Mouse (Mus musculus) embryonic stem cell, embryonic (primary cell): ENCODE results near the gene Pitpnm1.

ENCODE experiments used
- CTCF ChIA-PET, 4 experiments: fragments of 300-600 bp in 2 of 4; fragments of 350-600 bp in 2 of 4; sonication (Branson Sonifier 250); formaldehyde crosslinking; loops; one replicate each; lab custom pipeline; 2022; ENCODE audit warnings: inconsistent platforms in 2 of 4; lab: Charles Lee
- POLR2A ChIA-PET, 4 experiments: fragments of 300-600 bp in 2 of 4; fragments of 350-600 bp in 2 of 4; sonication (Branson Sonifier 250); formaldehyde crosslinking; loops; one replicate each; lab custom pipeline; 2022; ENCODE audit warnings: antibody characterized with exemption in 4 of 4, inconsistent platforms in 1 of 4; lab: Charles Lee

The Pitpnm1 gene

DNA sequence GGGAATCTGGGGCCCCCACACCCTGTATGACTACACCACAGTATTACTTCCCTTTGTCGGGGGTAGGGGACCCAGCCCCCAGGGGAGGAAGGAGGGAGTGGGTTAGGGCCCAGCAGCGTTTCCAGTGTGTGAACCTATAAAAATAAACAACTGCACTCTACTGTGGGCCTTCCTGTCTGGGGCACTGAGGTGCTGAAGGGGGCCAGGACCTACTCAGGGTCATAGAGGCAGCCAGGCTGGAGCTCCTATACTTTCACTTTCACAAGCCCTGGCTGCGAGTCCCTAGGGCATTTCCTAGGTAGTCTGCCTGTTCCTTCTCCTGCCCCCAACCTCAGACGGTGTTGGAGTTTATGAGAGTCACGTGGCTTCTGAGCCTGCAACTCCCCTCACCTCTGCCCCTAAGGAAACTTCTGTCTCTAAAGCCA, 14.0 kb downstream of the Pitpnm1 start:
- POLR2A ChIA-PET = interaction anchor here in 2 of 4 experiments (0.9 to 1.8 kb wide), 8 partner anchors 12 to 55 kb away, joined by 3 to 7 read pairs (median 4); partner anchors contain the start of genes Cdk2ap2 (in 2 of the 2), Aip (in 1 of the 2) and Pitpnm1 (in 1 of the 2)
- CTCF ChIA-PET = interaction anchor here in 2 of 4 experiments (0.6 to 2.1 kb wide), 3 partner anchors 15 to 745 kb away, joined by 3 to 7 read pairs (median 3); no protein-coding TSS in a partner anchor

DNA sequence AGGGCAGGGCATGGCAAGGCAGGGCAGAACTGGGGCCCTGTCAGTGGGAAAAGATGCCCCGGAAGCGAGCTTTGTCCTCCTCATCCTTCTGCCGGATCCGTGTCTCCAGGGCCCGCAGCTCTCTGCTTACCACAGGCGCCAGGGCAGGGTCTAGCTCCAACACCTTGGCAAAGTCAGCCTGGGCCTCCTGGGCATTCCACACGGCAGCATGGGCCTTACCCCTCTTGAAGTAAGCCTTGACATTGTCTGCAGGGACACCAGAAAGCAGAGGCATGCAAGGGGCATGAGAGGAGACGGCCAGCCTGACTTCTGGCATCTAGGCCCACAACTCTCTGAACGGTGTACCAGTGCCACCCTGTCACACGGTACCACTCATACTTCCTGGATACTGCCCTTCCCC, 14.8 kb downstream of the Pitpnm1 start:
- ChIA-PET CTCF (interaction anchor here in 1 of 4 experiments (1.3 kb wide), 1 partner anchor 114 kb away, joined by 3 read pairs; no protein-coding TSS in a partner anchor), POLR2A (interaction anchor here in 1 of 4 experiments (0.9 to 1.0 kb wide), 2 partner anchors 16 to 27 kb away, joined by 3 read pairs; no protein-coding TSS in a partner anchor)

DNA sequence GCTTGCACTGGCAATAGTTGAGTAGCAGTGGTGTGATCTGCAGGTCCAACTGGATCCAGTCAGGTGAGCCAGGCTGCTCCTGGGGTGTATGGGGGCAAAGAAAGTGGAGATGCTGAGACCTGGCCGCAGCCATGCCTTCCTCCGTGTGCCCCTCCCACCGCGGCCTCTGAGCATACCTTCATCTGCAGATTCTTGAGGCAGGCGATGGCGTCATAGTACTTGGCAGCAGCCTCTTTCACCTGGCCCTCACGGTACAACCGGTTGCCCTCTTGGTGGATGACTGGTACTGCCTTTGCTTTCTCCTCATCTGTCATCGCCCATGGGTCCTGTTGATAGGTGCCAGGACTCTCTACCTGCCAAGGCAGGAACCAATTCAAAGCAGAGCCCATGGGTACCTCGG, 15.3 kb downstream of the Pitpnm1 start:
- ChIA-PET POLR2A (no interaction called here), CTCF (interaction anchor here in 1 of 4 experiments (1.3 kb wide), 1 partner anchor 113 kb away, joined by 3 read pairs; no protein-coding TSS in a partner anchor)

DNA sequence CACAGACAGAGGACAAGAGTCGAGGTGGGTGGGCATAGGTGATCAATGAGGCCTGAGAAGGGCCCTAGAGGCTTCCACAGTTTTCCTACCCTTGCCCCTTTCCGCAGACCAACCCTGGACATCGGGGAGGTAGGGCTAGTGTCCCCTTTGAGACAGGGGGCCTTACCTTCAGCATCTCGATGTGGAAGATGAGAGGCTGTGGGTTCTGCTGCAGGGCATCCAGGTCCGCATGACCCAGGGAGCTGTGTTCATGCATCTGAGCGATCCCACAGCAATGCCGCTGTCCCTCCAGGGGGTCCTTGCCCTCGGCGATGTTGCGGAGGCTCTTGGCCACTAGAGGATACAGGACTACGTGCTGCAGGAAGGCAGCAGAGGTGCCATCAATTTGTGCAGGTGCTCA, 16.0 kb downstream of the Pitpnm1 start:
- ChIA-PET CTCF (no interaction called here), POLR2A (interaction anchor here in 3 of 4 experiments (0.8 to 1.9 kb wide), 5 partner anchors 14 to 86 kb away, joined by 3 to 6 read pairs (median 4); partner anchors contain the start of genes Cdk2ap2 (in 1 of the 3) and Rad9a (in 1 of the 3))

DNA sequence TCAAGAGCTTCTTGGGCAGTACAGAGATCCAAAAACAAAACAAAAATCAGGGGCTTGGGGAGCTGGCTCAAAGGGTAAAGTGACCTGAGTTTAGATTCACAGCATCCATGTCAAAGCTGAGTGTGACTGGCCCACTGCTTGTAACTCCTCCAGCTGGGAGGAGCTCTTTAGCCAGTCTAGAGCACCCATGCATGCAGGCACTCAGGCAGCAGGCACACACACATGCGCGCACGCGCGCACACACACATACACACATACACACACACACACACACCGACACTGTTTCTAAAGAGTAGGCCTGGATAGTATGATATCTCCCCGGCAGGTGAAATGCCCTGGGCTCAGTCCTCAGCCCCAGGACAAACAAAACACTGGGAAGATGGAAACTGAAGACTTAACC, 17.2 kb downstream of the Pitpnm1 start:
- CTCF ChIA-PET = interaction anchor here in 1 of 4 experiments (0.6 kb wide), 1 partner anchor 626 kb away, joined by 4 read pairs; no protein-coding TSS in a partner anchor
- POLR2A ChIA-PET = interaction anchor here in 3 of 4 experiments (1.1 to 1.9 kb wide), 5 partner anchors 15 to 85 kb away, joined by 3 to 6 read pairs (median 4); partner anchors contain the start of genes Cdk2ap2 (in 1 of the 3) and Rad9a (in 1 of the 3)

DNA sequence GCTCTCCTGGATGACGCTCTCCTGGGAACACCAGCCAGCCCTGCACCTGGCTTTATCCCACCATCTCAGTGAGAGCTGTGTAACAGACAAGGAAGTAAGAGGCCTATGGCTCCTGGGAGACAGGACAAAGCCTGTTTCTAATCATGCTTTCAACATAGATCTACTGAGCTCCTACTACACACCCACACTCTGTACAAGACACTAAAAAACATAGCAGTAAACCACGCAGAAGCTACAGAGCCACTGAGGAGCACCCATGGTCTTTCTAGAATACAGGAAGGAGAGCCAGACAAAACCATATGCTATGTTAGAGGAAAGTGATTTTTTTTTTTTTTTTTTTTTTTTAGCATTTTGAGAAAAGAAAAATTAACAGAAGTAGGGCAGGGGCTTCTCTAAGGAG, 18.6 kb downstream of the Pitpnm1 start:
- ChIA-PET CTCF (interaction anchor here in 2 of 4 experiments (0.8 to 1.0 kb wide), 2 partner anchors 74 to 109 kb away, joined by 3 to 9 read pairs; no protein-coding TSS in a partner anchor), POLR2A (interaction anchor here in 3 of 4 experiments (0.7 to 4.6 kb wide), 6 partner anchors 11 to 83 kb away, joined by 3 to 22 read pairs (median 4); partner anchors contain the start of gene Rad9a (in 1 of the 3))

DNA sequence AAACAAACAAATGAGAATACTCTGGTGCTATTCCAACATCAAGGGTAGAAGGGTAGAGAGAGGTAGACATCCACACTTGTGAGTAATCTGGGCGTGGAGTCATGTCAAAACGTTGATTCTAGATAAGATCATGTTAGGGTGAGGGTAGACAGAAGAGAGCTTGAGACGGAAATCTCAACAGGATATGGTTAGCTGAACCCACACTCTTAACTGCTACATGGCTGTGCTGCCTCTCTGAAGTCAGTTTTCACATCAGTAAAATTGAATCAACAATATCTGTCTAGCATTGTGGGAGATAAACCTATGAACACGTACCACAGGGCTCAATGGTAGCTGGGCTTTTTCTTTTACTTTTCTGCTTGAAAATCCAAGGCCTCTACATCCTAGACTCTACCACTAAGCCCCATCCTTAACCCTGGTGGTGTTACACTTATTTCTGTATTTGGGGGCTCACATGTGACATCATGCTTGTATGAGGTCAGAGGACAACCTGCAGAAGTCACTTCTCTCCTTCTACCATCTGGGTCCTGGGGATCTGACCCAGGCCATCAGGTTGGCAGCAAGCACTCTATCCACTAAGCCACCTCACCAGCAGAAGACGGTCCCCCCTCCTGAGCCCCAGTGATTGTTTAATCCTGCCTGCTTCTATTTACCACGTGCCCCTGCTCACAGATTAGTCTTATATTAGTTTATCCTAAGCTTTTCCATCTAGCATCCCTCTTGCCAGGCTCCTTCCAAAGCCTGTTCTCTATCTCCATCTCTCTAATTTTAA, 20.1 kb downstream of the Pitpnm1 start:
- POLR2A ChIA-PET = interaction anchor here in 3 of 4 experiments (0.9 to 4.6 kb wide), 29 partner anchors 7 to 207 kb away, joined by 3 to 45 read pairs (median 7); partner anchors contain the start of genes Ppp1ca (in 3 of the 3), Cdk2ap2 (in 2 of the 3), Pold4 (in 2 of the 3) and Gstp2 (in 1 of the 3)
- CTCF ChIA-PET = interaction anchor here in 2 of 4 experiments (0.7 to 2.1 kb wide), 4 partner anchors 21 to 163 kb away, joined by 4 to 9 read pairs (median 4); partner anchors contain the start of gene Ankrd13d (in 1 of the 2)

DNA sequence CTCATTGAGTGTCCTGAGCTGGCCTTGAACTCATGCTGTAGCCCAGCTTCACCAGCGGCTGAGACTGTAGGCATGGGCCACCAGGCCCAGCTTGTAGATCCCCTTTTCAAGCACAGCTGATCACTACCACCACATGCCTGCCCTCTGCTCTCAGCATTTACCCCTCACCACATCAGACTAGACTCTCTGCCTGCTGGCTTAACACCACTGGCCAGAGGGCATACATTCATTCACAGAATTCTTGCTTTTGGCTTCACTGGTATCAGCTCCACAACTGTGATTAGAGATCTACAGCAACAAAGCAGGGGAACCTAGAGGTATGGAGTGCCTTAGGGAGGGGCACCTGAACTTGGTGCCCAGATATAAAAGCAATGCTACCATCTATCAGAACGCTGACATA, 20.7 kb downstream of the Pitpnm1 start:
- CTCF ChIA-PET = interaction anchor here in 3 of 4 experiments (0.9 to 2.1 kb wide), 13 partner anchors 21 to 162 kb away, joined by 3 to 10 read pairs (median 4); partner anchors contain the start of genes Ankrd13d (in 1 of the 3), Cdk2ap2 (in 1 of the 3), Gm49405 (in 1 of the 3) and Nudt8 (in 1 of the 3)
- POLR2A ChIA-PET = interaction anchor here (0.5 to 7.3 kb wide), 60 partner anchors 8 to 208 kb away, joined by 3 to 67 read pairs (median 6); partner anchors contain the start of genes Cdk2ap2 (in 3 of the 4), Gstp2 (in 3 of the 4), Ppp1ca (in 3 of the 4) and Gpr152 (in 2 of the 4)

DNA sequence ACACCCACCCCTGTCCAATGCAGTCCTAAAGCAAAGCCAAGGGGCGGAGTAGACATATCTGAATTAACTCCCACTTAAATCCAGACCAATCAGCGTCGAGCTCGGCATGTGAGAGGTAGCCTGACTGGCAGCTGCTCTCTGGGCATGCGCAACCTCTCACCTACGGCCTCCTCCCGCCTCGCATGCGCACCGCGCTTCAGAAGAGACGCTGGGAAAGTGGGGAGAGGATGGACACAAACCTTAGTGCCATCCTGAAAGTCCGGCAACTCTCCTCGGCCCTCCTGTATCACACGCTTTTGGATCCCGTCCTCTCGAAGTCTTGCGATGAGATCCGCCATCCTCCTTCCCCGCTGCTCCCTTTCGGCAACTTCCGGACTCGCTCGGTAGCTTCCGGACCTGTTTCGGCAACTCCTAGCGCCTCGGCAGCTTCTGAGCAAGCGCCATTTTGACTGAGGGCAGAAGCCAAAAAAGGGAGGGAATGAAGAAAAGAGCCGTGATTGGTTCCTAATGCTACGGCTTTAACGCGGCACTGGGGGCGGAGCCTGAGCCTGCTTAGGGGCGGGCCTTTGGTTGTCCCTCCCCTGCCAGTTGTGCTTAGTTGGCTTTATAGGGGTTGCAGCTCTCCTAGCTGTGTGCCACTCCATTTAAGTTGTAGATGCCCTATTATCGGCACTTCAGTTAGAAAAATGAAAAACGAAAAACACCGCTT, 21.5 kb downstream of the Pitpnm1 start:
- CTCF ChIA-PET = interaction anchor here (0.8 to 2.1 kb wide), 18 partner anchors 12 to 161 kb away, joined by 3 to 10 read pairs (median 4); partner anchors contain the start of genes Ppp1ca (in 2 of the 4), Ankrd13d (in 1 of the 4), Cdk2ap2 (in 1 of the 4) and Gm49405 (in 1 of the 4)
- POLR2A ChIA-PET = interaction anchor here (0.5 to 7.3 kb wide), 80 partner anchors 9 to 413 kb away, joined by 3 to 67 read pairs (median 4); partner anchors contain the start of genes Cdk2ap2 (in 3 of the 4), Gstp2 (in 3 of the 4), Ppp1ca (in 3 of the 4) and Gpr152 (in 2 of the 4)

DNA sequence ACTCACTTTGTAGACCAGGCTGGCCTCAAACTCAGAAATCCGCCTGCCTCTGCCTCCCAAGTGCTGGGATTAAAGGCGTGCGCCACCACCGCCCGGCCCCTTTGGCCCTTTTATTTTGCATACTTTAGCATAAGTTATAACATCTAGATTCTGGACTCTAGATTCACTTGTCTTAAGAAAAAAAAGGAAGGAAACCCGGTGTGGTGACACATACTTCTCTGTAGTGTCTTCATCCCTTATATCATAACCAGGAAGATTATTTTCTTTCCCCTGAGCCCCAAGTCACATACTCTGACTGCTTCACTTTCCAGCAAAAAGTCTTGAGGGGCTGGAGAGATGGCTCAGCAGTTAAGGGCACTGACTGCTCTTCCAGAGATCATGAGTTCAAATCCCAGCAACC, 22.1 kb downstream of the Pitpnm1 start:
- ChIA-PET CTCF (interaction anchor here in 3 of 4 experiments (0.8 to 2.1 kb wide), 12 partner anchors 13 to 121 kb away, joined by 3 to 10 read pairs (median 4); partner anchors contain the start of genes Cdk2ap2 (in 1 of the 3), Gm49405 (in 1 of the 3), Nudt8 (in 1 of the 3) and Pitpnm1 (in 1 of the 3)), POLR2A (interaction anchor here in 3 of 4 experiments (0.6 to 7.3 kb wide), 64 partner anchors 9 to 414 kb away, joined by 3 to 67 read pairs (median 5); partner anchors contain the start of genes Ppp1ca (in 3 of the 3), Cdk2ap2 (in 2 of the 3), Gpr152 (in 2 of the 3) and Gstp2 (in 2 of the 3))

DNA sequence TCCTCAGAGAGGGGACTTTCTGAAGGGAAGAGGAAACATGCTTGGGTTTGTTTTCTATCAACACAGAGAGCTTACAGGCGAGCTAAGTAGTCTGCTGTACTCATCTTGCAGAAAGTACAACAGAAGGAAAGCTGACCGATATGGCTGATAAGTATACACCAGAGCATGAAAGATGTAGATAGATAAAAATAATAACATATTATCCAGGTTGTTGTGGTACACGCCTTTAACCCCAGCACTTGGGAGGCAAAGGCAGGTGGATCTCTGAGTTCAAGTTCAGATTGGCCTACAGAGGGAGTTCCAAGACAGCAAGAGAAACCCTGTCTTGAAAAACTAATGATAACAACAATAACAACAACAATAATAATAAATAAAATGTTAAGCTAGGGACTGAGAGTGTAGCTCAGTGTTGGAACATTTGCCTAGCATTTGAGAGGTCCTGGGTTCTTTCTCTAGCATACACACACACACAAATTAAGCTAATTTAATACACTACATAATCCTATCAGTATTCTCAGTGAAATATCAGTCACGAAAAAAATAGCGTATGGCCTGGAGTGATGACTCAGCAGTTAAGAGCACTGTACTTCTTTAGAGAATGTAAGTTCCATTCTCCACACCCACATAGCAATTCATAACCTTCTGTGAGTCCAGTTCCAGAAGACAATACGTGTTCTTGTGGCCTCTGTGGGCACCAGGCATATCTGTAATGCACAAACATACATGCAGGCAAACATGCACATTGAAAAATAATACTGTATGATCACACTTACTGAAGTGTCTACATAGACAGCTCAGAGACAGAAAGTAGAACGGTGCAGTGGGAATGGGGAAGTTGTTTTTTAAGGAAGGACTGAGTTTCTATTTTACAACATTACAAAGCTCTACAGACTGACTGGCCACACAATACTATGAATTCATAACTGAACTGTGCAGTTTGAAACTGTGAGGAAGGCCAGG, 22.9 kb downstream of the Pitpnm1 start:
- CTCF ChIA-PET = interaction anchor here in 3 of 4 experiments (1.0 to 2.0 kb wide), 4 partner anchors 69 to 122 kb away, joined by 3 to 10 read pairs (median 4); partner anchors contain the start of genes Gm49405 (in 1 of the 3), Nudt8 (in 1 of the 3) and Ppp1ca (in 1 of the 3)
- POLR2A ChIA-PET = interaction anchor here in 3 of 4 experiments (1.0 to 7.3 kb wide), 18 partner anchors 10 to 125 kb away, joined by 3 to 67 read pairs (median 8); partner anchors contain the start of genes Cdk2ap2 (in 2 of the 3), Gpr152 (in 1 of the 3), Gstp2 (in 1 of the 3) and Ndufv1 (in 1 of the 3)

DNA sequence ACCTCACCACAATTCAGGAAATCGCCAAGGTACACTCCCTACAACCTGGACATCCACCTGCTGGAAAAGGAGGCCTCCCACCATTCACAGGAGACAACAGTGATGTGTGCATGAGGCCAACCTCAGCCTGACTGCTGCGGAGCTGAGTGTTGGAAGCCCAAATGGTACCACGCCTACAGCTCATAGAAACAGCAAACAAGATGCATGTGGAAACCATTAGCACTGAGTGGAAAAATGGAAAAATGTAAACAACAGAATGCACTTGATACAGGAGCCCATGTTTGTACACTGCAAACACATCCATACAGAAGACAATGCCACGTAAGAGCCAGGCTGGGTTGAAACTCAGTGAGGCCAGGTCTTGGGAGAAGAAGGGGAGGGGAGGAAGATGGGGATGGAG, 24.6 kb downstream of the Pitpnm1 start:
- CTCF ChIA-PET = interaction anchor here (0.6 to 3.3 kb wide), 17 partner anchors 13 to 848 kb away, joined by 3 to 29 read pairs (median 5); partner anchors contain the start of genes Gpr152 (in 2 of the 4), Cdk2ap2 (in 1 of the 4) and Pitpnm1 (in 1 of the 4)
- POLR2A ChIA-PET = interaction anchor here in 3 of 4 experiments (0.6 to 7.3 kb wide), 33 partner anchors 13 to 208 kb away, joined by 3 to 67 read pairs (median 5); partner anchors contain the start of genes Ppp1ca (in 3 of the 3), Cdk2ap2 (in 2 of the 3), Gstp2 (in 2 of the 3) and Ndufv1 (in 2 of the 3)

DNA sequence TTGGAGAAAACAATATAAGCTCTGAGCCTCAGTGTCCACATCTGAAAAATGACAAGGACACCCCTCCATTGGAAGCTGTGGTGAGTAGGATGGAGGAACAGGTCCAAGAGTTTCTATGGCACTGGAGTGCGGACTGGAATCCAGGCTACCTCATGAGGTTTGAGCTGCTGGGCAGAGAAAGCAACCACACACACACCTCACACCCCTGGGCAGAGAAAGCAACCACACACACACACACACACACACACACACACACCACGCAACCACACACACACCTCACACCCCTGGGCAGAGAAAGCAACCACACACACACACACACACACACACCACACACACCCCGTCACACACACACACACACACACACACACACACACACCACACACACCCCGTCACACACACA, 25.5 kb downstream of the Pitpnm1 start:
- POLR2A ChIA-PET = interaction anchor here (0.6 to 7.3 kb wide), 57 partner anchors 12 to 1563 kb away, joined by 3 to 67 read pairs (median 4); partner anchors contain the start of genes Cdk2ap2 (in 3 of the 4), Ppp1ca (in 3 of the 4), Ankrd13d (in 2 of the 4) and Gstp2 (in 2 of the 4)
- CTCF ChIA-PET = interaction anchor here (0.5 to 3.3 kb wide), 51 partner anchors 12 to 1842 kb away, joined by 3 to 29 read pairs (median 4); partner anchors contain the start of genes Cdk2ap2 (in 2 of the 4), Gstp2 (in 2 of the 4), Ndufv1 (in 2 of the 4) and Ankrd13d (in 1 of the 4)
